Mouse (Mus musculus) liver, embryonic 14.5 days (tissue): Measurements from ENCODE around the gene Hnrnpu.

ENCODE experiments used
- CTCF ChIP-seq: IDR thresholded peaks from 2 replicates; pipeline ENCODE4 v1.5.1; 2016; ENCODE audit warnings: antibody characterized with exemption, low read depth, control low read depth
- EP300 ChIP-seq: IDR thresholded peaks from 2 replicates; pipeline ENCODE4 v1.6.1; 2016; ENCODE audit warnings: antibody characterized with exemption, low read depth

DNA sequence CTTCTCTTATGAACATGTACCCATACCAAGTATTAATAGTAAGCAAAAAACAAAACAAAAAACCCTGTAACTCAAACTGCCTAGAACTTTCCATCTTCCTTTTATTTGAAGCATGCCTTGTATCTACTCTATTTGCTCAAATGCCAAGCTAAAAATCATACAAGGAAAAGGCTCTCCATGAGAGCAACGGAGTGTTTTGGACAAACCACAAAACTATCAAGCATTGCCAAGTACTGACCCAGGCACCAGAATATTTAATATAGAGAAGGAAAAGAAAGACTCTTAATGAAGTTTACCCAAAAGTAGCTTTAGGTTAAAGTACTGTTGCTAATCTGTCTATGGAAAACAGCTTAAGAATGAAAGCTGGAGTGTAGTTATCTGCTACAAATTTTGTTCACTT is 11.2 kb downstream of the Hnrnpu start:
- no peak for TF ChIP-seq EP300
- no peak for TF ChIP-seq CTCF
